Mouse (Mus musculus): Measurements from ENCODE around the gene Arhgef5.

DNA sequence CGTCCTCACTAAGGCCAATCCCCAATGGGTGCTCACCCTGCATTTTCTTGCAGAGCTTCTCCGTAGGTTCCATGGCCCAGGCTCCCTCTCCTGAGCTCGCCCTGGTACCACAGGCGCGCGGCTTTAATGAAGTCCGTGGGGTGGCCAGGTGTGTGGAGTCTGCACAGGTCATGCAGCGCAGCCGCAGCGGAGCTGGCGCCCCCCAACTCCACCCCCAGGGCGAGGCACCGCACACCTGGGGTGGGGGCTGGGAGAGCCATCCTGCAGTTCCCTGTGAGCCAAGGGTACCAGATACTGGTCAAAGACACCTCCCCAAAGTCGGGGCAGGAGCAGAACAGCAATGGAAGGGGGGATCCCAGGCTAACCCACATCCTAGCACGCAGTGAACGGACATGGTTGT, 44.1 kb downstream of the Arhgef5 start, which contains the start of gene Nobox:
- TF ChIP-seq EP300 (IDR thresholded peaks at IDR 0.05), result no peak
- TF ChIP-seq CTCF (IDR thresholded peaks at IDR 0.05), result no peak
